Mouse (Mus musculus): ENCODE measurements around the gene Etl4.

DNA sequence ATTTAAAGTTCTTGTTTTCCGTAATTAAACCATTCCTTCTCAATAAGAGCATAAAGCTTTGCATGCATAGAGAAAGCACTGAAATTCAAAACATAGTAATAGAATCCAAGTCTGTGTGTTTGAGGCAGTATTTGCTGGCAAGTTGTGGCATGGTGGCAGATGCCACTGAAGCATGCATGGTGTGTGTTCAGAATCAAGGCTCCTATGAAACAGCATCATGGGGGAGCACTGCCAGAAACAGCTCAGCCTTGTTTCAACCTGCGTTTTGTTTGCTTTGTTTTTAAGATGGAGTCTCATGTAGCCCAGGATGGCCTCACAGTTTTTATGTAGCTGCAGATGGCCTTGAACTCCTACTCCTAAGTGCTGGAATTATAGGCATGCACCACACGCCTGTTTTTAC is 614.1 kb downstream of the Etl4 start:
- TF ChIP-seq EP300 (IDR thresholded peaks at IDR 0.05; ENCODE audit: low read depth) (no peak), CTCF (IDR thresholded peaks at IDR 0.05; ENCODE audit: low read depth) (no peak)

All from liver, postnatal 0 days (tissue).